Mouse (Mus musculus) bone marrow macrophage, adult 2 months (primary cell): Measurements from ENCODE around the gene Ccdc42.

Experiments
- CTCF ChIP-seq: IDR thresholded peaks from 2 replicates; pipeline ENCODE4 v1.5.1; 2012; ENCODE audit warnings: low read depth, mild to moderate bottlenecking, low read length, moderate library complexity
- POLR2A ChIP-seq: IDR thresholded peaks from 2 replicates; pipeline ENCODE4 v1.6.1; 2012; ENCODE audit warnings: mild to moderate bottlenecking, low read depth, low read length, borderline replicate concordance

GRCm38 (mm10) chr11:68579462-68579881 lies 7.3 kb upstream of the Ccdc42 start:
- TF ChIP-seq POLR2A (no peak), CTCF (no peak)
